Mouse (Mus musculus) cortical plate, adult 2 months (tissue): Measurements from ENCODE around the gene Smim22. TPM values are rescaled to one million over a fixed set of nuclear protein-coding genes. Genes with fewer than 3 reads are reported as not detected.

Experiments used
- H3K27ac ChIP-seq: fragments of 200-500 bp; 2 replicates; pipeline ENCODE4 v1.5.1; 2012; ENCODE audit warnings: low read length, control low read depth, inconsistent platforms; ENCODE audit not compliant: insufficient read depth
- H3K4me1 ChIP-seq: fragments of 200-500 bp; 2 replicates; pipeline ENCODE4 v1.6.1; 2011; ENCODE audit warnings: low read length; ENCODE audit not compliant: control insufficient read depth, insufficient read depth
- H3K4me3 ChIP-seq: fragments of 200-500 bp; 2 replicates; pipeline ENCODE4 v1.5.1; 2011; ENCODE audit warnings: mild to moderate bottlenecking, low read length, control low read depth; ENCODE audit not compliant: insufficient read depth
- CTCF ChIP-seq: fragments of 200-500 bp; IDR thresholded peaks from 2 replicates; pipeline ENCODE4 v1.5.1; 2011; ENCODE audit warnings: mild to moderate bottlenecking, control low read depth, low read length; ENCODE audit not compliant: insufficient read depth; ENCODE audit errors: extremely low read depth
- POLR2A ChIP-seq: fragments of 200-500 bp; IDR thresholded peaks from 2 replicates; pipeline ENCODE4 v1.6.1; 2011; ENCODE audit warnings: mild to moderate bottlenecking, low read length, control low read depth; ENCODE audit not compliant: insufficient read depth; ENCODE audit errors: extremely low read depth
- polyA plus RNA-seq: library from polyadenylated mRNA; depleted of rRNA; stranded (reverse); fragments of >200 nt; gene quantifications from 2 replicates; pipeline ENCODE4 v1.2.3, GENCODE M21; 2012

Smim22 gene
- polyA plus RNA-seq, 1 experiment = 3.1 TPM

- peaks cover 5% of the 10 kb centered on the region; the same call in 1 of the 2 replicates for H3K4me1 ChIP-seq
- TF ChIP-seq POLR2A (no peak), CTCF (no peak)
Measured at GRCm38 (mm10) chr16:5007492-5007891, 404 bp downstream of the Smim22 start.

DNA sequence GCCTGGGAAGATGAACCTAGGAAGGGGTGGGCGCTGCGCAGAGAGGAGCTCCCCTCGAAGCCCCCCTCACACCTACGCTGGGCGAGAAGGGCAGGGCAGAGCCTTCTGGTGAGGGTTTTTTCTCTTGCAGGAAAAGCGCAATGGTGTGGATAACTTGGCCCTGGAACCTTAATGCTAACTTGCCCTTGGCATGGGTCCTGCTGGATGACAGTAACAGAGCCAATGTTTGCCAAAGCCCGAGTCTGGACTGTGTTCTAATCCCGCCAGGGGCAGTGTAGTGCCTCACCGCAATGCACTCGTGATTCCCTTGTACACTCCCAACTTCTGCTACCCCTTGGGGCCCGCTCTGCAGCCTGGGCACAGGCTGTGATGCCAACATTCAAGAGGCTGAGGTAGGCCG is 988 bp downstream of the Smim22 start:
- TF ChIP-seq CTCF (no peak), POLR2A (no peak)
- Histone ChIP-seq H3K4me1 (peaks cover 5% of the 10 kb centered on the region; the same call in 1 of the 2 replicates), H3K4me3 (no peak overlapping the region), H3K27ac (no peak overlapping the region)

More at GRCm38 (mm10) chr16:5007492-5007891, 404 bp downstream of the Smim22 start:
- Histone ChIP-seq H3K27ac (no peak overlapping the region), H3K4me3 (no peak overlapping the region)

GRCm38 (mm10) chr16:5010371-5010935 is 3.4 kb downstream of the Smim22 start:
- H3K4me1 ChIP-seq = peaks cover 5% of the 10 kb centered on the region; the same call in 1 of the 2 replicates
- no peak overlapping the region for H3K4me3 ChIP-seq
- no peak for TF ChIP-seq CTCF
- TF ChIP-seq POLR2A = no peak
- H3K27ac ChIP-seq = no peak overlapping the region

DNA sequence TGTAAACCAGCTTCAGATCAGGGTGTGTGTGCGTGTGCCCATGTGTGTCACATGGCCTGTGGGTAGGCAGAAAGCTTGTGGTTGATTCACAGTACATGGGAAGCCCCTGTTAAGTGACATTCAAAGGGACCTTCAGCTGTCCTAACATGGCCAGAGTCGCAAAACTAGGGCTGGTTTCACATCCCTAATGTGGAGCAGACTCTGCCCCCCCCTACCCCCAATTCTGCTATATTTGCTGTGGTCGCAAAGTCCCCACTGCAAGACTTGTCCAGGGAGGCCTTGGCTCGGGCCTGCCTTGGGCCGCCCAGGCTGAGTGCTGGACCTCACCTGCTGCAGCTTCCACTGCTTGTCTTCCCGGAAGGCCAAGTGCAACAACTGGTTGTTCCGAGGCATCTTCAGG is 4.2 kb downstream of the Smim22 start:
- Histone ChIP-seq H3K4me3 (no peak overlapping the region), H3K4me1 (peaks cover 5% of the 10 kb centered on the region; the same call in 1 of the 2 replicates), H3K27ac (no peak overlapping the region)
- TF ChIP-seq CTCF (no peak), POLR2A (no peak)

GRCm38 (mm10) chr16:5012036-5013005 is 5.2 kb downstream of the Smim22 start:
- no peak for TF ChIP-seq POLR2A
- no peak for TF ChIP-seq CTCF

DNA sequence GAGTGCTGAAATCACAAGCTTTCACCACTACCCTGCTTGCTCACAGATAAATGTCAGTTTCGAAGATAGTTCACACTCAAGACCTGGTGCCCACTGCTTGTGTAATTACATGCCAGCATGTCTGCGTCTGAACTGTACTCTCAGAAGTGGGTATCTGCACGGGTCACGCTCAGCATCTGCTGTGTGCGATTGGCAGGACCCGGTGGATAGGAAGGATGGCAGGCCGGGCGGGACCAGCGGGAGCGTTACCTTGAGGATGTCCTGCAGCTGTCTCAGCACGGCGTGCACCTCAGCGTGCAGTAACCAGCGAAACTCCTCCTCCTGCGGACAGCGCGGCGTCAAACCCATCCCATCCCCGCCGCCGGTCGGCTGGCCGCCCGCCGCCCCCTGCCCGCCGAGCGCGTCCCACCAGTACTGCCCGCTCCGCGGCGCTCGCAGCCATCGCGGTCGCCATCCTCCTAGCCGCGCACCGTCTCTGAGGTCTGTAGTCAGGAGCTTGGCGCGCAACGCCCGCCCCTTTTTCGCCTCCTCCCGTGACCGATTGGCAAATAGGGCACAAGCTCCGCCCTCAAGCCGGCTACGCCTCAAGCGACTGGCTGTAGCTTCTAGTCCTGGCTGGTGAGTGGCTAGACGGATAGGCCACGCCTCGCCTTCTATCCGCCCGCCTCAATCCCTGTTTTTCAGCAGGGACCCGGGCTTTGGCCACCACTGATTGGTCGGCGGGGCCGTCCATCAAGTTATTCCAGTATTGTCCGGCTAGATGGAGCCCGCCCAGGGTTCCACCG is 6.2 kb downstream of the Smim22 start, which contains the start of gene Rogdi:
Gene Rogdi, minus strand, starts transcription at position 500 of the 785 bp plus-strand sequence.
- H3K4me3 ChIP-seq = peak within 1 kb of the TSS; percentile 90
- TF ChIP-seq CTCF (no peak), POLR2A (peak; percentile 93)
- H3K27ac ChIP-seq = 0 out of 2 replicates have a peak within 1 kb of the TSS, but pooled peaks have one; percentile 1
- H3K4me1 ChIP-seq = peaks cover 5% of the 10 kb centered on the region; the same call in 1 of the 2 replicates

More at GRCm38 (mm10) chr16:5012036-5013005, 5.2 kb downstream of the Smim22 start:
- H3K27ac ChIP-seq = 0 out of 2 replicates have a peak overlapping the region, but pooled peaks have one; percentile 1
- peaks cover 5% of the 10 kb centered on the region; the same call in 1 of the 2 replicates for H3K4me1 ChIP-seq
- peak overlapping the region; percentile 90 for H3K4me3 ChIP-seq

GRCm38 (mm10) chr16:5014578-5014977 is 7.5 kb downstream of the Smim22 start:
- H3K27ac ChIP-seq = no peak overlapping the region
- no peak overlapping the region for H3K4me3 ChIP-seq
- no peak for TF ChIP-seq POLR2A
- no peak for TF ChIP-seq CTCF
- H3K4me1 ChIP-seq = peaks cover 5% of the 10 kb centered on the region; the same call in 1 of the 2 replicates

GRCm38 (mm10) chr16:5024021-5024420 is 16.9 kb downstream of the Smim22 start:
- H3K4me3 ChIP-seq = no peak overlapping the region
- no peaks in the 10 kb centered on the region for H3K4me1 ChIP-seq
- no peak for TF ChIP-seq POLR2A
- TF ChIP-seq CTCF = no peak
- no peak overlapping the region for H3K27ac ChIP-seq

DNA sequence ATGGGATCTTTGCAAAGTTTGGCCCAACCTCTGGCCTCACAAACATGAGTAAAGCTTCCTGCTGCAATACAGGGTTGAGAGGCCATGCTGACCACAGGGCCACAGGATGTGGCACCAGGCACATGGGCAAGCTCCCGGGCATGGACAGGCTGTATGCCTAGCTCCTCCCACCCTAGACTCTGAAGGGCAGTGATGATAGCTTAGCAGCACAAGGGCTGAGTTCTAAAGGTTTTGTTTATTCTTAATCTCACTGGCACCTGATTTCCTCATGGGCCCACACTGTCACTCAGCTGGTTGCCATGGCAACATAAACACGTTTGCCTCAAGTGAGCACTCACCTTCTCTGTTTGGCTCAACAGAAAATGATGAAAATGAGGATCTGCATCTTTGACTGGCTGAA is 22.8 kb downstream of the Smim22 start:
- Histone ChIP-seq H3K4me3 (no peak overlapping the region), H3K27ac (no peak overlapping the region), H3K4me1 (no peaks in the 10 kb centered on the region)
- TF ChIP-seq POLR2A = no peak
- TF ChIP-seq CTCF = no peak
